ENCODE assay signal across 9 mouse cellular contexts in the genomic region with DNA sequence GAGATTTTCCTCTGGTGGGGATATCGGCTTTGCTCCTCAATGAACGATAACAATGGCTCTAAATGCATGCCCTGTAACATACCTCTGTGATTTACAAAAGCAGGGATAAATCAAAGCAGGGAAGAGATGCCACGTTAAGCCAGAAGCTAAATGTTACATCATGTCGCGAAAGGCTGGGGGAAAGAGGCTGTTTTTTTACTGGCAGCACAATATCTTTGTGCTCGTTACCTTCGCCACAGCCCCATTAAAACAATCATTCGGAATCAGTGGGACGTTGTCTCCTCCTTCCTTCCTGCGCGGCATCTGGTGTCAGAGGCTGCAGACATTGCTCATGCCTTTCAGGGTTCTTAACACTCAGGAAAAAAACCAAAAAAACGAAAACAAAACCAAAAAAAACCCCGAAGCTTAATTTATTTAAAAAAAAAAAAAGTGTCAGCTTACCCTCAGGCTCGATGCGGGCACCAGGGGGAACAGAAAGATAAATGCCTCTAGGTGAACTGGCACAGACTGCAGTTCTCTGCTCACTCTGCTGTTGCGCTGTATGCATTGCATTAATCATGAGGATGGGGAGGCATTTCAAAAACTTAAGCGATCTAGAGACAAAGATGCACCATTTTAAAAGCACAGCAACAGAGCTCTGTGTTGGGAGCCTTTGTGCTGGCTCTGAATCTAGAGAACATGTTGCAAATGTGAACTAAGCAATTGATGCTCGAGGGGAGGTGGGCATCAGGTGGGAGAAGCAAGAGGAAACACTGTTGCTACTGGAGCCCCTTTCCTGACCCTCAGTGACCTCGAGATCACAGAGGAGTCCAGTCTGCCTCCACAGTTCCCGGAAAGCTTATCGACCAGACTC. TPM values are rescaled to one million over a fixed set of nuclear protein-coding genes. Genes with fewer than 3 reads are reported as not detected.
DNase-seq lines count a peak whose midpoint lies in the region; ATAC-seq lines count a peak whose summit lies in the region.
"Had no signal": no experiment of that assay in that cellular context is flagged by ENCODE, and none has a peak within 500 bp of the region (broad histone marks: within the 10 kb centered on the region; RNA-seq: fewer than 3 reads in every experiment).

No protein-coding gene starts in this region.

- intact Hi-C loops in left cerebral cortex, postnatal 14 days (cut with DNase I): no loop called here

- H3K9ac ChIP-seq in heart, embryonic 15.5 days: no peak overlapping the region
- peak overlapping the region; percentile 34 for H3K9ac ChIP-seq in forebrain, embryonic 16.5 days (replicated peaks; ENCODE audit: low read depth, low read length)

- 0 out of 2 replicates have a peak, but pooled peaks cover 2% of the 10 kb centered on the region for H3K4me1 ChIP-seq in heart, embryonic 15.5 days (replicated peaks)
- peaks cover 12% of the 10 kb centered on the region for H3K4me1 ChIP-seq in forebrain, embryonic 16.5 days (replicated peaks; ENCODE audit: control insufficient read depth, insufficient read depth, low read length)

- H3K9me3 ChIP-seq in heart, embryonic 15.5 days (replicated peaks): no peaks in the 10 kb centered on the region
- H3K9me3 ChIP-seq in forebrain, embryonic 16.5 days (ENCODE audit: control insufficient read depth, low read length): no peaks in the 10 kb centered on the region

- H3K4me2 ChIP-seq in heart, embryonic 15.5 days: peak overlapping the region; percentile 51
- peak overlapping the region; percentile 52 for H3K4me2 ChIP-seq in forebrain, embryonic 16.5 days (ENCODE audit: low read length)

- H3K4me3 ChIP-seq in heart, embryonic 15.5 days: peak overlapping the region; percentile 23
- peak overlapping the region; percentile 40 for H3K4me3 ChIP-seq in forebrain, embryonic 16.5 days (replicated peaks; ENCODE audit: low read length)
- H3K4me3 ChIP-seq: erythroblast, embryonic 14.5 days had no signal

- no peak for ATAC-seq in heart, embryonic 15.5 days (replicated peaks; ENCODE audit: insufficient number of reproducible peaks, insufficient read depth, low FRiP score, low read depth)
- ATAC-seq in forebrain, embryonic 16.5 days: peak; percentile 92

- no peaks in the 10 kb centered on the region for H3K36me3 ChIP-seq in heart, embryonic 15.5 days
- H3K36me3 ChIP-seq in forebrain, embryonic 16.5 days (ENCODE audit: control insufficient read depth, insufficient read depth): no peaks in the 10 kb centered on the region

- no peaks in the 10 kb centered on the region for H3K27me3 ChIP-seq in heart, embryonic 15.5 days
- H3K27me3 ChIP-seq in forebrain, embryonic 16.5 days (replicated peaks; ENCODE audit: control insufficient read depth, insufficient read depth, low read length): no peaks in the 10 kb centered on the region

- no peak for DNase-seq in heart, adult 8-10 months (ENCODE audit: low spot score)
- peak; percentile 17 for DNase-seq in cerebellum, adult 18-20 months
- peak; percentile 44 to 46 for DNase-seq in left cerebral cortex, postnatal 14 days (ENCODE audit: low spot score in 2 of 2)
- peak; percentile 21 for DNase-seq in right cerebral cortex, adult 18-20 months
- DNase-seq in B cell, adult 2 months: no peak
- DNase-seq in urinary bladder, adult 18-20 months (ENCODE audit: low spot score in 2 of 2): no peak

- WGBS in heart, embryonic 15.5 days: 29% methylated on average over 21 of the region's 21 CpGs
- WGBS in forebrain, embryonic 16.5 days: 13% methylated on average over 21 of the region's 21 CpGs

- no peak overlapping the region for H3K27ac ChIP-seq in heart, embryonic 15.5 days
- peak overlapping the region; percentile 74 for H3K27ac ChIP-seq in forebrain, embryonic 16.5 days (ENCODE audit: low read length)

RNA-seq across cellular contexts. Expression of a gene that starts 53.6 kb away (rescaled TPM):
- 14.2 and 14.8 TPM in 2 replicates for polyA plus RNA-seq in heart, embryonic 15.5 days (2015; fragmentation: Nextera tagmentation; extraction: Ambion mirVana)
- total RNA-seq in heart, adult 8-10 months (2022): 10 to 100 TPM; 10.4 to 12.6 (median 11.9) TPM
- polyA plus RNA-seq in forebrain, embryonic 16.5 days (2015; fragmentation: Nextera tagmentation; extraction: Ambion mirVana): 13.0 and 13.6 TPM in 2 replicates
- 1 to 10 TPM; 6.2 to 7.2 TPM for total RNA-seq in left cerebral cortex, postnatal 14 days (2021)

Comparison
In these comparisons a context has a peak if more than half of its experiments do, and no peak if none do; other contexts are left out.
1. DNase-seq: peak in cerebellum, adult 18-20 months (2 of 2), left cerebral cortex, postnatal 14 days (2 of 2) and right cerebral cortex, adult 18-20 months (single experiment); none in heart, adult 8-10 months (single experiment), B cell, adult 2 months (0 of 2) and urinary bladder, adult 18-20 months (0 of 2).